Mouse (Mus musculus): ENCODE measurements around the gene Snrnp27.

- no peak for TF ChIP-seq ZC3H11A (IDR thresholded peaks at IDR 0.05; ENCODE audit: borderline replicate concordance, low read depth, low read length)
- TF ChIP-seq CHD2 (IDR thresholded peaks at IDR 0.05; ENCODE audit: low read depth, low read length), result no peak
- no peak for TF ChIP-seq MAFK (IDR thresholded peaks at IDR 0.05; ENCODE audit: insufficient read depth, low read depth, low read length)
- no peak for TF ChIP-seq ZNF384 (IDR thresholded peaks at IDR 0.05; ENCODE audit: low read depth, low read length)
- TF ChIP-seq HCFC1 (IDR thresholded peaks at IDR 0.05; ENCODE audit: borderline replicate concordance, insufficient read depth, low read length), result no peak
Observed at GRCm38 (mm10) chr6:86637171-86637835, 47.0 kb downstream of the Snrnp27 start.

Measured in ES-E14 (cell line).